Mouse (Mus musculus): Measurements from ENCODE around the gene Olfr381.
"Not testable (repeated sequence)": the region's sequence is repeated elsewhere in the genome, so short reads cannot be mapped to it uniquely, and the experiment has no call there.

Gene Olfr381

DNA sequence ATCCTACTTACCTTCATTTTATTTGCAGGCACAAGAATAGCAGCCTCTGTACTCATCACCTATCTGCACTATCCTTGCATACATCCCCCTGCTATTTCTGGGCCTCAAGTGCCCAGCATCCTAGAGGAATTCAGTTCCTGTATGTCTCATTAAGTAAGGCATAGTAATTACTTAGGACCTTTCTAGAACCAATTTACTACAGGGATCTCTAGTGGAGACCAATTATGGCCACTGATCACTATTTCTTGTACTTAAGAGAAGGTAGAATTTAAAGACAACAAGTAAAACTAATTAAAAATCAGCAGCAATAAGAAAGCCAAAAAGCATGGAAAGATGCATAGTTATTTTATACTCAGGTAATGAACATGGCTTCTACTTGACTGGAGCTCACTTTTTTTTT, at the start of gene Olfr381:
Gene Olfr381 (minus strand): TSS at position 101 of the 400 bp plus-strand sequence.
- no peak for DNase-seq (ENCODE audit: low spot score)

DNA sequence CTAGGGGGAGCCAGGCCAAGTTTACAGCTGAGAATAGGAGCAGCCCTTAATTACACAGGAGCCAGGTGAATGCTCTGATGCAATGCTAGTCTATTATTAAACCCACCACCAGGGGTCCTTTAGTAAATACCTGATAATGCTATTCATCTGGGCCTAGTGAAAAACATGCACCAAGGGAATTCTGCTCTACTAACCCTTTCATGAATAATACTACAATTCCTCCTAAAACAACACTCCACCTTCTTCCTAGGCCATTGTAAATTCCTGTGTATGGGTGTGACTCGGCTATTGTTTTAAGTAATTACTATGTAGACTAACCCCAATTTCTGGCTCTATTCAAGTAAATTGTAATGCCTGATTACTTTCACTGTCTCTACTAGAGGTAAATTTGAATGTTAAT, 37.6 kb upstream of the Olfr381 start:
- not testable (repeated sequence) for DNase-seq (ENCODE audit: low spot score)

DNA sequence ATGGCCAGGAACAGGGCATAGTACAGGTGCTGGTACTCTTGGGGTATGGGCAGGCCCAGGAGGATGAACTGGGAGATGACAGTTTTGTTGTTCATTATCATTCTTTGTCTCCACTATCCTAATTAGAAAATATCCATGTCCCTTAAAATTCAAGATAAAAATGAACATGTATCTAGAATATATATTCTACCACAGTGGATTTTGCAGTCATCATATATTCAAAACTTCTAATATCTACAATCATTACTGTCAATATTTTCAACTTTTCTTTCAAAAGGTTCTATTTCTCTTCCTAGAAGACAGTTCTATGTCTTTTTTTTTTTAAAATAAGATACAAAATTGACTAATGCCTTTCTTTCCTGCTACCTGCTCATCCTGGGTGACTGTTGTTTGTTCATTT, 25.7 kb upstream of the Olfr381 start, which contains the start of gene Olfr382:
Gene Olfr382 (minus strand): TSS at position 101 of the 400 bp plus-strand sequence.
- DNase-seq (ENCODE audit: low spot score): no peak

DNA sequence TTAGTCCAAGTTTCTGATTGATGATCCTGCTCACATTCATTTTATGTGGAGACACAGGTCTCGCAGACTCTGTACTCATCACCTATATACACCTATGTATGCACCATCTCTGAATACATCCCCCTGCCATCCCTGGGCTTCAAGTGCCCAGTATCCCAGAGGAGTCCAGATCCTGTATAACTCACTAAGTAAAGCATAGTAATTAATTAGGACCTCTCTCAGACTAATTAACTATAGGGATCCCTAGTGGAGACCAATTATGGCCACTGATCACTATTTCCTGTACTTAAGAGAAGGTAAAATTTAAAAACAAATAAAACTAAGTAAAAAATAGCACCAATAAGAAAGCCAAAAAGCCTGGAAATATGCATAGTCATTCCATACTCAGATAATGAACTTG, 34.0 kb downstream of the Olfr381 start, which contains the start of gene Olfr380:
Gene Olfr380 (minus strand): TSS at position 101 of the 400 bp plus-strand sequence.
- DNase-seq (ENCODE audit: low spot score): no peak
